Mouse (Mus musculus): ENCODE measurements around the gene Gen1.

The Gen1 gene

GRCm38 (mm10) chr12:11223090-11223489 is 42.5 kb downstream of the Gen1 start:
- no peak for DNase-seq (ENCODE audit: low spot score)

- no peak for DNase-seq (ENCODE audit: low spot score)
These were observed 43.0 kb downstream of the Gen1 start for GRCm38 (mm10) chr12:11222566-11222965.

- peak; percentile 38 for DNase-seq (ENCODE audit: low spot score)
These were observed 43.9 kb downstream of the Gen1 start for GRCm38 (mm10) chr12:11221524-11222330.

GRCm38 (mm10) chr12:11217726-11218250 is 47.8 kb downstream of the Gen1 start:
- no peak for DNase-seq (ENCODE audit: low spot score)

GRCm38 (mm10) chr12:11216454-11216853 is 49.1 kb downstream of the Gen1 start:
- no peak for DNase-seq (ENCODE audit: low spot score)

GRCm38 (mm10) chr12:11215555-11215954 is 50.0 kb downstream of the Gen1 start:
- no peak for DNase-seq (ENCODE audit: low spot score)

- DNase-seq (ENCODE audit: low spot score) = no peak
These were observed 50.8 kb downstream of the Gen1 start for GRCm38 (mm10) chr12:11214776-11215175.

- DNase-seq (ENCODE audit: low spot score) = no peak
These were observed 52.7 kb downstream of the Gen1 start for GRCm38 (mm10) chr12:11212881-11213280.

GRCm38 (mm10) chr12:11210361-11210760 is 55.2 kb downstream of the Gen1 start:
- DNase-seq (ENCODE audit: low spot score) = no peak

GRCm38 (mm10) chr12:11209636-11210035 is 56.0 kb downstream of the Gen1 start:
- no peak for DNase-seq (ENCODE audit: low spot score)

GRCm38 (mm10) chr12:11208872-11209271 is 56.7 kb downstream of the Gen1 start, which contains the start of gene Msgn1:
Gene Msgn1, minus strand, starts transcription at chr12:11208972.
- DNase-seq (ENCODE audit: low spot score) = no peak

- no peak for DNase-seq (ENCODE audit: low spot score)
These were observed 59.3 kb downstream of the Gen1 start for GRCm38 (mm10) chr12:11206321-11206720.

- no peak for DNase-seq (ENCODE audit: low spot score)
These were observed 61.6 kb downstream of the Gen1 start for GRCm38 (mm10) chr12:11203694-11204665.

GRCm38 (mm10) chr12:11202476-11202875 is 63.1 kb downstream of the Gen1 start:
- DNase-seq (ENCODE audit: low spot score) = no peak

- DNase-seq (ENCODE audit: low spot score) = no peak
These were observed 64.9 kb downstream of the Gen1 start for GRCm38 (mm10) chr12:11200711-11201110.

GRCm38 (mm10) chr12:11198551-11198950 is 67.0 kb downstream of the Gen1 start:
- no peak for DNase-seq (ENCODE audit: low spot score)

GRCm38 (mm10) chr12:11198026-11198425 is 67.6 kb downstream of the Gen1 start:
- peak; percentile 49 for DNase-seq (ENCODE audit: low spot score)

- no peak for DNase-seq (ENCODE audit: low spot score)
These were observed 68.8 kb downstream of the Gen1 start for GRCm38 (mm10) chr12:11196830-11197229.

GRCm38 (mm10) chr12:11196142-11196597 is 69.4 kb downstream of the Gen1 start:
- peak; percentile 83 for DNase-seq (ENCODE audit: low spot score)

GRCm38 (mm10) chr12:11195031-11195430 is 70.6 kb downstream of the Gen1 start:
- DNase-seq (ENCODE audit: low spot score) = no peak
